Mouse (Mus musculus) bone marrow, adult 2 months (tissue): ENCODE measurements around the gene Fez2.

Source experiments
- CTCF ChIP-seq: fragments of 200-500 bp; IDR thresholded peaks from 2 replicates; pipeline ENCODE4 v1.5.1; 2011; ENCODE audit warnings: low read length, control low read depth; ENCODE audit not compliant: control insufficient read depth, insufficient read depth
- POLR2A ChIP-seq: fragments of 200-500 bp; IDR thresholded peaks from 2 replicates; pipeline ENCODE4 v1.6.1; 2011; ENCODE audit warnings: low read depth, mild to moderate bottlenecking, control low read depth, low read length, borderline replicate concordance; ENCODE audit not compliant: control insufficient read depth

DNA sequence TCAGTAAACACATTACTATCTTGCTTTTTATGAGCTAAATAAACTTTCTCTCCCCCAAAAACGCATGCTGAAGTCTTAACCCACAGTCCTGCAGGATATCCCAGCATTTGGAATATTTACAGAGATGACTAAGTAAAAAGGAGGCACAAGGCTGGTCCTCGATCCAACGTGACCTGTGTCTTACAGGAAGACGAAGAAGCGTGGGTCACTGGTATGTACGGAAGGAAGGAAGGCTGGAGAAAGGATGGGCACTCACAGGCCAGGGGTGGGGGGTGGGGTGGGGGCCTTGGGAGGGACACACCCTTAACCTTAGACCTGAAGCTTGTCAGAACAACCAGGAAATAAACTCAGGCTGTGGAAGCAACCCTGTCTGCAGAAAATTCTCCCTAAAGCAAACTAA is 15.8 kb downstream of the Fez2 start:
- no peak for TF ChIP-seq POLR2A
- TF ChIP-seq CTCF = no peak
